In genomic region chr11:31843177-31843833, GRCm38 (mm10) we compare ENCODE assay signal across 18 mouse cellular contexts. TPM values are rescaled to one million over a fixed set of nuclear protein-coding genes. Genes with fewer than 3 reads are reported as not detected.
DNase-seq lines count a peak whose midpoint lies in the region; ATAC-seq and TF ChIP-seq lines count a peak whose summit lies in the region.
"Had no signal": no experiment of that assay in that cellular context is flagged by ENCODE, and none has a peak within 500 bp of the region (broad histone marks: within the 10 kb centered on the region; RNA-seq: fewer than 3 reads in every experiment).

No protein-coding gene starts in this region.

- WGBS in liver, adult 2 months = 63% methylated on average over 7 of the region's 7 CpGs
- 66% methylated on average over 7 of the region's 7 CpGs for WGBS in intestine, postnatal 0 days
- WGBS in small intestine, adult 2 months = 63% methylated on average over 7 of the region's 7 CpGs

- H3K9ac ChIP-seq in liver, adult 2 months (ENCODE audit: low read depth, low read length) = no peak overlapping the region
- H3K9ac ChIP-seq in intestine, postnatal 0 days (ENCODE audit: low read depth, low read length) = no peak overlapping the region

- H3K4me1 ChIP-seq in liver, adult 2 months (ENCODE audit: control insufficient read depth, insufficient read depth, low read length) = peaks cover 21% of the 10 kb centered on the region
- H3K4me1 ChIP-seq in intestine, postnatal 0 days (replicated peaks; ENCODE audit: control insufficient read depth, insufficient read depth, low read length) = peaks cover 9% of the 10 kb centered on the region
- peaks cover 38% of the 10 kb centered on the region; the same call in 1 of the 2 replicates for H3K4me1 ChIP-seq in small intestine, adult 2 months (ENCODE audit: control insufficient read depth, insufficient read depth, insufficient read length, low read length)

- H3K4me2 ChIP-seq in intestine, postnatal 0 days (replicated peaks; ENCODE audit: low read depth) = no peak overlapping the region

- intact Hi-C loops in gastrocnemius, postnatal 36 days (cut with DNase I) = no loop called here

- no peaks in the 10 kb centered on the region for H3K79me2 ChIP-seq in liver, adult 2 months (ENCODE audit: control insufficient read depth, insufficient read depth, low read length)

- no peaks in the 10 kb centered on the region for H3K27me3 ChIP-seq in liver, adult 2 months (ENCODE audit: control insufficient read depth, insufficient read depth, low read length)
- no peaks in the 10 kb centered on the region for H3K27me3 ChIP-seq in intestine, postnatal 0 days (replicated peaks; ENCODE audit: control insufficient read depth, insufficient read depth, low read length)
- no peaks in the 10 kb centered on the region for H3K27me3 ChIP-seq in small intestine, adult 2 months (ENCODE audit: control insufficient read depth, insufficient read depth, low read length)
- H3K27me3 ChIP-seq: CH12.LX had no signal

- no peak for DNase-seq in frontal cortex, postnatal 14 days (ENCODE audit: low spot score in 2 of 2)
- peak; percentile 91 for DNase-seq in liver, adult 2 months (ENCODE audit: extremely low read depth, low read depth, low spot score)
- no peak for DNase-seq in liver
- DNase-seq in gastrocnemius, postnatal 36 days = no peak
- DNase-seq in thymus, postnatal 14 days = no peak
- DNase-seq: adrenal gland, postnatal 25 days; cerebellum, postnatal 14 days; gastrocnemius, postnatal 25 days; kidney, postnatal 10 days; layer of hippocampus, adult 9-11 months; left cerebral cortex, postnatal 4 days; right cerebral cortex, adult 18-20 months; thymus, postnatal 4 days had no signal

- peak overlapping the region; percentile 34; the same call in 1 of the 2 replicates for H3K27ac ChIP-seq in liver, adult 2 months (replicated peaks; ENCODE audit: insufficient read depth, low read depth, low read length)
- H3K27ac ChIP-seq in intestine, postnatal 0 days (ENCODE audit: low read depth, low read length) = peak overlapping the region; percentile 21; the same call in 1 of the 2 replicates
- H3K27ac ChIP-seq in small intestine, adult 2 months (ENCODE audit: insufficient read depth, low read depth, low read length) = peak overlapping the region; percentile 76

- H3K36me3 ChIP-seq in liver, adult 2 months (ENCODE audit: control insufficient read depth, insufficient read depth, low read length) = no peaks in the 10 kb centered on the region
- no peaks in the 10 kb centered on the region for H3K36me3 ChIP-seq in intestine, postnatal 0 days (ENCODE audit: control insufficient read depth, insufficient read depth)
- H3K36me3 ChIP-seq in small intestine, adult 2 months (ENCODE audit: control insufficient read depth, insufficient read depth, low read length) = no peaks in the 10 kb centered on the region

- no peak overlapping the region for H3K4me3 ChIP-seq in liver, adult 2 months (ENCODE audit: insufficient read depth, low read depth, low read length)
- H3K4me3 ChIP-seq in intestine, postnatal 0 days (ENCODE audit: low read depth, low read length) = no peak overlapping the region
- H3K4me3 ChIP-seq in small intestine, adult 2 months (ENCODE audit: low read depth, low read length) = no peak overlapping the region
- H3K4me3 ChIP-seq: myocyte had no signal

- peak; percentile 3; the same call in 1 of the 2 replicates for ATAC-seq in frontal cortex, adult (ENCODE audit: low TSS enrichment)
- peak; percentile 79 for ATAC-seq in intestine, postnatal 0 days

- TF ChIP-seq POLR2A in liver, adult 2 months (IDR thresholded peaks at IDR 0.05; ENCODE audit: extremely low read depth, insufficient read depth, low read length) = no peak
- TF ChIP-seq POLR2A in small intestine, adult 2 months (IDR thresholded peaks at IDR 0.05; ENCODE audit: low read depth, low read length) = no peak

- no peak for TF ChIP-seq CTCF in liver, adult 2 months (IDR thresholded peaks at IDR 0.05; ENCODE audit: low read depth, low read length)
- no peak for TF ChIP-seq CTCF in intestine, postnatal 0 days (IDR thresholded peaks at IDR 0.05; ENCODE audit: low read depth)
- TF ChIP-seq CTCF in small intestine, adult 2 months (IDR thresholded peaks at IDR 0.05; ENCODE audit: extremely low read depth, insufficient read length, insufficient replicate concordance, low read depth, low read length) = no peak

- H3K9me3 ChIP-seq in intestine, postnatal 0 days (ENCODE audit: control insufficient read depth) = no peaks in the 10 kb centered on the region

RNA-seq across cellular contexts. Expression of gene Cpeb4, which starts 28.7 kb away (rescaled TPM):
- total RNA-seq in liver, adult 2 months (2014; rRNA removed) = 30.6 and 37.0 TPM in 2 replicates
- polyA plus RNA-seq in liver, adult 2 months (2012; rRNA removed) = 9.0 and 10.3 TPM in 2 replicates
- polyA plus RNA-seq in intestine, postnatal 0 days (2015; fragmentation: Nextera tagmentation; extraction: Ambion mirVana) = 11.3 and 12.8 TPM in 2 replicates
- polyA plus RNA-seq in small intestine, adult 2 months (2012; rRNA removed) = 2.7 and 4.9 TPM in 2 replicates
- total RNA-seq in gastrocnemius, postnatal 36 days (2021) = 10 to 100 TPM; 69.8 to 83.8 TPM

Comparison
In these comparisons a context has a peak if more than half of its experiments do, and no peak if none do; other contexts are left out.
1. H3K27ac ChIP-seq: peak in every context shown above with its lines; median percentile 76 in small intestine, adult 2 months; 34 in liver, adult 2 months; 21 in intestine, postnatal 0 days.